Mouse (Mus musculus) intestine, embryonic 16.5 days (tissue): ENCODE measurements around the gene Eif3d. TPM values are rescaled to one million over a fixed set of nuclear protein-coding genes. Genes with fewer than 3 reads are reported as not detected.

Experiments
- ATAC-seq: fragments of 200-750 bp; cut with Nextera tagmentation; 2 replicates; pipeline ENCODE4 v1.8.0; 2017; ENCODE audit warnings: moderate TSS enrichment, moderate library complexity
- H3K27ac ChIP-seq: fragments of 300-500 bp; sonication (generic); 2 replicates; pipeline ENCODE4 v1.5.1; 2014; ENCODE audit warnings: mild to moderate bottlenecking, low read length
- H3K27me3 ChIP-seq: fragments of 300-500 bp; sonication (generic); replicated peaks from 2 replicates; pipeline ENCODE4 v1.6.1; 2014; ENCODE audit warnings: low read length, control low read depth, mixed read lengths; ENCODE audit not compliant: control insufficient read depth, insufficient read depth
- H3K36me3 ChIP-seq: fragments of 300-500 bp; sonication (generic); 2 replicates; pipeline ENCODE4 v1.6.1; 2014; ENCODE audit warnings: low read length, control low read depth; ENCODE audit not compliant: control insufficient read depth, insufficient read depth
- H3K4me1 ChIP-seq: fragments of 300-500 bp; sonication (generic); 2 replicates; pipeline ENCODE4 v1.6.1; 2014; ENCODE audit warnings: low read length, control low read depth, mixed read lengths; ENCODE audit not compliant: control insufficient read depth, insufficient read depth
- H3K4me2 ChIP-seq: fragments of 300-500 bp; sonication (generic); 2 replicates; pipeline ENCODE4 v1.6.1; 2014; ENCODE audit warnings: low read depth, low read length, control low read depth
- H3K4me3 ChIP-seq: fragments of 300-500 bp; sonication (generic); 2 replicates; pipeline ENCODE4 v1.5.1; 2014; ENCODE audit warnings: mild to moderate bottlenecking, low read length
- H3K9ac ChIP-seq: fragments of 300-500 bp; sonication (generic); 2 replicates; pipeline ENCODE4 v1.6.1; 2014; ENCODE audit warnings: low read depth, low read length
- H3K9me3 ChIP-seq: fragments of 300-500 bp; sonication (generic); 2 replicates; pipeline ENCODE4 v1.6.1; 2016; ENCODE audit warnings: low read length, control low read depth; ENCODE audit not compliant: control insufficient read depth
- WGBS: fragments of 180-500 bp; shearing (Covaris S2); extraction: QIAGEN DNeasy Blood & Tissue Kit; methylation state at CpG from one replicate; pipeline ENCODE4 v1.1.7; 2014; 5-methylcytosine and 5-hydroxymethylcytosine counted together
- polyA plus RNA-seq: library from polyadenylated mRNA; unstranded; fragments of >200 nt; fragmentation: Nextera tagmentation; extraction: Ambion mirVana; gene quantifications from 2 replicates; pipeline ENCODE4 v1.2.1, GENCODE M21; 2015

Eif3d gene
- polyA plus RNA-seq, 1 experiment from 2014 or later, result 186 TPM

DNA sequence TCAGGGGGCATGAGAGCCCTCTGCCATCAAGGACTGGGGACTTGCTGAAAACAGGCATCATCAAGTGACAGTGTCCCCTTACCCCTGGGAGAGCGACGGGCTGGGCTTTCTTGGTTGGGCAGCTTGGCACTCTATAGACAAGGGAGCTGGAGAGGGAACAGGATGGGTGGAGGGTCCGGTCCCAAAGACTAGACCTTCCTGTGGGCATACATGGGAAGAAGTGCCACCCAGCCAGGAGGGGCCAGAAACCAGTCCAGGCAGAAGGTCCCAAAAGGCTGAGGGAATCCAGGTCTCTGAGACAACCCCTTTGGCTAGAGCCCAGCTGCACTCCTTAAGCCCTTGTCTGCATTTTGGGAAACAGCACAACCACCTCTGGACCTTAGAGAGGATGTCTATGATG lies 56.1 kb downstream of the Eif3d start:
- WGBS, result 95% methylated on average over 3 of the region's 3 CpGs
- no peak for ATAC-seq
- Histone ChIP-seq H3K9ac (no peak overlapping the region), H3K9me3 (no peaks in the 10 kb centered on the region), H3K27ac (no peak overlapping the region), H3K4me1 (peaks cover 9% of the 10 kb centered on the region), H3K36me3 (peaks cover 21% of the 10 kb centered on the region; the same call in 1 of the 2 replicates), H3K4me3 (no peak overlapping the region), H3K4me2 (no peak overlapping the region), H3K27me3 (no peaks in the 10 kb centered on the region)

DNA sequence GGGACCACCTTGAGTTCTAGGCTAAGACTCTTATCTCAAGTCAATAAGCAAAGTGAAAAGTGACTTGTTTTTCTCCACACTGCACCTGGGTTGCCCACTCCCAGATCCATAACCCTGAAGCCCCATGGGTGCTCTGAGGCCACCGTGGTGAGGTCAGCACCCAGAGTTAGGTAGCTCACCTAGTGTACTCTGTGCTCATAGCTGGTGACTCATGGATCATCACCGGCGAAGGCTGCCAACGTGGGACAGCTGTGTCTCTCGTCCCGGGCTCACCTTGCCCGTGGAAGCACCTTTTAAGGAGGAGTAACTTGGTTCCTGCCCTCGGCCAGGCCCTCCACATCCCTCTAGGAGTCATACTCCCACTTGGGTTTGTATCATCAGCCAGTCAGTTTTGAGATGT lies 57.6 kb downstream of the Eif3d start:
- Histone ChIP-seq H3K9ac (no peak overlapping the region), H3K27ac (no peak overlapping the region)
- 74% methylated on average over 8 of the region's 8 CpGs for WGBS

DNA sequence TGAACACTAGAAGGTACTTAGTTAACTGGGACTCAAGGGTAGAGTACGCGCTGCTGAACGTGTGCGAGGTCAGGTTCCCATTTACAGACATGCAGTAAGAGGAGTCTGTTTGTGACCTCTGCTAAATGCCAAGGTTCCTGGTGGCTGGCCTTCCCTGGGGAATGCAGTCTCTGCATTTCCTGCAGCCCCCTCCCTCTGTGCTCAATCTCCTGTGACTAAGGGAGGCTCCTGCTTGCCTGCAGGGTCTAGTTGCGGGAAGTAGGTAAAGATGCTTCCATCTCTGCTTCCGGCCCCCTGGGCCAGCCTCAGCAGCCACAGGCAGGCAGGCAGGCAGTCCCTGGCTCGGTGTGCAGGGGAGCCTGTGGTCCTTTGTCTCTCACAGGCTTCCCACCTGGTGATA lies 58.0 kb downstream of the Eif3d start:
- WGBS, result 59% methylated on average over 7 of the region's 7 CpGs
- Histone ChIP-seq H3K9me3 (no peaks in the 10 kb centered on the region), H3K4me2 (no peak overlapping the region), H3K27me3 (no peaks in the 10 kb centered on the region), H3K27ac (no peak overlapping the region), H3K36me3 (peaks cover 16% of the 10 kb centered on the region; the same call in 1 of the 2 replicates), H3K4me1 (peaks cover 9% of the 10 kb centered on the region), H3K9ac (no peak overlapping the region), H3K4me3 (no peak overlapping the region)
- no peak for ATAC-seq

More for the DNA sequence above, 57.6 kb downstream of the Eif3d start:
- no peaks in the 10 kb centered on the region for H3K9me3 ChIP-seq
- H3K27me3 ChIP-seq, result no peaks in the 10 kb centered on the region
- H3K36me3 ChIP-seq, result peaks cover 16% of the 10 kb centered on the region; the same call in 1 of the 2 replicates
- ATAC-seq, result no peak
- H3K4me2 ChIP-seq, result no peak overlapping the region
- H3K4me3 ChIP-seq, result no peak overlapping the region
- H3K4me1 ChIP-seq, result peaks cover 9% of the 10 kb centered on the region

DNA sequence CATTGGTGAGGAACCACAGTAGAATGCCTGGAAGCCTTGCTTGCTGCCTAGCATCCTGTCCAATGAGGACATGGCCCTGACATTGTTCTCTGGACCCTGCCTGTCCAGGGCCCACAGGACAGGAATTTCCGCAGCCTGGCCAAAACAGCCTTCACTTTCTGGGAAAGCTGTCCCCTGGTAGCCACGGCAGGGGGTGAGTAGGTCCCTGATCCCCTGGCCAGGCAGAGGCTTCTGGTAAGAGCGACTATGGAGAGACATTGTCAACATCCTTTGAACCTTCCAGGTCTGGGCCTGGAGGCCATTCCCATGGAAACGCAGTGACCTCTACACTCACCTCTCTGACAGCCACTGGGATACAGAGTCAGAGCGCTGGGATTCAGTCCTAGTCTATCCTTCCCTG lies 58.6 kb downstream of the Eif3d start:
- 49% methylated on average over 5 of the region's 5 CpGs for WGBS
- Histone ChIP-seq H3K4me2 (no peak overlapping the region), H3K4me3 (no peak overlapping the region), H3K9me3 (no peaks in the 10 kb centered on the region), H3K27me3 (no peaks in the 10 kb centered on the region), H3K36me3 (peaks cover 16% of the 10 kb centered on the region; the same call in 1 of the 2 replicates), H3K9ac (no peak overlapping the region), H3K27ac (no peak overlapping the region), H3K4me1 (peaks cover 9% of the 10 kb centered on the region)
- ATAC-seq, result no peak

DNA sequence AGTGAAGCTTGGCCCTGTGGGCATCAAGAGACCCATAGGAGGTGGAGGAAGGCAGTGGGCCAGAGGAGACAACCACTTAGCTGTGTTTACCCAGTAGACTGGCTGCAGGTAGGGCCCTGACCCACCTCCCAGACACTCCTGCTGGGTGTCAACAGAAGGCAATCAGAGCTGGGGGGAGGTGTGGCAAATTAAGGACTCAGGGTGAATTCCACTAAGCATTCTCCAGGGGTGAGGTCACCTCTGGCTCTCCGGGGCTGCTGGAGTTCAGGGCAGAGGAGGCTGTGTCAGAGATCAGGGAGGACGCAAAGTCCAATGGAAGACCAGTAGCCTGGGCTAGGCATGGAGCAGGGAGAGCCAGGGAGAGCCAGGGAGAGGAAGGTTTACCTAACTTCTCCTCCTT lies 59.5 kb downstream of the Eif3d start:
- Histone ChIP-seq H3K9ac (peak overlapping the region; percentile 24; the same call in 1 of the 2 replicates), H3K9me3 (no peaks in the 10 kb centered on the region), H3K4me3 (no peak overlapping the region), H3K4me2 (no peak overlapping the region), H3K27ac (no peak overlapping the region; the same call in 1 of the 2 replicates), H3K4me1 (peaks cover 14% of the 10 kb centered on the region), H3K36me3 (peaks cover 16% of the 10 kb centered on the region; the same call in 1 of the 2 replicates), H3K27me3 (no peaks in the 10 kb centered on the region)
- WGBS, result 19% methylated on average over 2 of the region's 2 CpGs
- ATAC-seq, result peak; percentile 64

Other genes starting within 250 kb of the Eif3d start
- gene Apol9b, start 241.8 kb downstream of the Eif3d start, polyA plus RNA-seq, result 0.11 and 0.13 TPM in 2 replicates
- gene Apol8, start 213.8 kb downstream of the Eif3d start, polyA plus RNA-seq, result 0.21 and 0.34 TPM in 2 replicates
- gene Myh9, start 128.6 kb downstream of the Eif3d start, polyA plus RNA-seq, result 39.1 and 43.8 TPM in 2 replicates
- gene Txn2, start 41.8 kb downstream of the Eif3d start, polyA plus RNA-seq, result 357 and 388 TPM in 2 replicates
- 1.8 and 2.0 TPM in 2 replicates for gene Foxred2, start 14.1 kb downstream of the Eif3d start, polyA plus RNA-seq
- gene Cacng2, start 149.2 kb upstream of the Eif3d start, polyA plus RNA-seq, result 0.06 and 0.07 TPM in 2 replicates
- gene Ift27, start 203.3 kb upstream of the Eif3d start, polyA plus RNA-seq, result 51.7 and 57.4 TPM in 2 replicates
- not detected in 2 replicates for gene Pvalb, start 235.6 kb upstream of the Eif3d start, polyA plus RNA-seq